16 mouse cellular contexts compared by ENCODE assay signal in genomic region chr10:117531798-117532747, GRCm38 (mm10).
DNase-seq lines count a peak whose midpoint lies in the region; TF ChIP-seq lines count a peak whose summit lies in the region.
"Had no signal": no experiment of that assay in that cellular context is flagged by ENCODE, and none has a peak within 500 bp of the region (broad histone marks: within the 10 kb centered on the region; RNA-seq: fewer than 3 reads in every experiment).

No protein-coding gene starts in this region.

- TF ChIP-seq CTCF in spleen, adult 2 months (IDR thresholded peaks at IDR 0.05; ENCODE audit: extremely low read depth, insufficient read depth, insufficient read length, insufficient replicate concordance), result no peak

- no peak for TF ChIP-seq POLR2A in spleen, adult 2 months (IDR thresholded peaks at IDR 0.05; ENCODE audit: low read depth, low read length)

- WGBS in spleen, adult 2 months, result 53% methylated on average over 17 of the region's 17 CpGs

- H3K4me3 ChIP-seq in spleen, adult 2 months (ENCODE audit: extremely low read depth, insufficient read depth, insufficient read length), result no peak overlapping the region
- H3K4me3 ChIP-seq: embryonic facial prominence, embryonic 12.5 days; midbrain, embryonic 15.5 days; stomach, embryonic 15.5 days had no signal

- H3K4me1 ChIP-seq in spleen, adult 2 months (ENCODE audit: control insufficient read depth, insufficient read depth, insufficient read length), result peaks cover 8% of the 10 kb centered on the region; the same call in 1 of the 2 replicates
- H3K4me1 ChIP-seq: midbrain, embryonic 15.5 days; stomach, embryonic 15.5 days had no signal

- peak in 1 of 2 experiments; percentile 33 for DNase-seq in spleen, adult 2 months (ENCODE audit: low read depth in 1 of 2, low spot score in 2 of 2)
- DNase-seq in spleen, adult 12 weeks (ENCODE audit: low spot score), result no peak
- peak; percentile 27 for DNase-seq in NIH3T3 (ENCODE audit: low read depth)
- peak; percentile 63 for DNase-seq in induced T-regulatory cell, adult 2 months (ENCODE audit: low read depth)
- DNase-seq in splenic B cell, adult 2 months (ENCODE audit: low read depth, low spot score), result peak; percentile 70
- DNase-seq in urinary bladder, postnatal 10 days (ENCODE audit: low spot score), result no peak
- no peak for DNase-seq in heart, postnatal 4 days
- DNase-seq: adrenal gland, postnatal 36 days; cerebellum, postnatal 14 days; kidney, adult 2 months; layer of hippocampus, adult 9-11 months; right cerebral cortex, postnatal 14 days had no signal

- H3K27me3 ChIP-seq in spleen, adult 2 months (ENCODE audit: control insufficient read depth, insufficient read depth, low read length), result no peaks in the 10 kb centered on the region
- H3K27me3 ChIP-seq in splenic B cell, adult 2 months (ENCODE audit: control insufficient read depth, insufficient read depth, low read length, poor library complexity, severe bottlenecking), result no peaks in the 10 kb centered on the region
- H3K27me3 ChIP-seq: embryonic facial prominence, embryonic 12.5 days; midbrain, embryonic 15.5 days; stomach, embryonic 15.5 days had no signal

- peak overlapping the region; percentile 87 for H3K27ac ChIP-seq in spleen, adult 2 months (ENCODE audit: insufficient read depth, low read length)
- H3K27ac ChIP-seq: embryonic facial prominence, embryonic 12.5 days; hindbrain, embryonic 14.5 days; midbrain, embryonic 15.5 days; stomach, embryonic 15.5 days had no signal

- no peaks in the 10 kb centered on the region for H3K36me3 ChIP-seq in spleen, adult 2 months (ENCODE audit: control insufficient read depth, insufficient read depth, low read length)
- no peaks in the 10 kb centered on the region for H3K36me3 ChIP-seq in splenic B cell, adult 2 months (ENCODE audit: control insufficient read depth, insufficient read depth, low read length, poor library complexity, severe bottlenecking)
- H3K36me3 ChIP-seq: embryonic facial prominence, embryonic 12.5 days; midbrain, embryonic 15.5 days; stomach, embryonic 15.5 days had no signal

Comparison
In these comparisons a context has a peak if more than half of its experiments do, and no peak if none do; other contexts are left out.
1. DNase-seq: peak in NIH3T3 (single experiment), induced T-regulatory cell, adult 2 months (single experiment) and splenic B cell, adult 2 months (single experiment); none in spleen, adult 12 weeks (single experiment), urinary bladder, postnatal 10 days (single experiment) and heart, postnatal 4 days (single experiment).